Mouse (Mus musculus): Measurements from ENCODE around the gene Mtch2.
"Not testable (repeated sequence)": the region's sequence is repeated elsewhere in the genome, so short reads cannot be mapped to it uniquely, and the experiment has no call there.

Gene Mtch2

GRCm38 (mm10) chr2:90846955-90847680 lies at the start of gene Mtch2:
Gene Mtch2, plus strand, starts transcription at chr2:90847155.
- DNase-seq (ENCODE audit: low spot score in 2 of 2): peak; percentile 95 to 97

- DNase-seq (ENCODE audit: low spot score in 2 of 2): no peak
These were observed 38.5 kb upstream of the Mtch2 start for GRCm38 (mm10) chr2:90808241-90809126.

- no peak for DNase-seq (ENCODE audit: low spot score in 2 of 2)
These were observed 36.2 kb upstream of the Mtch2 start for GRCm38 (mm10) chr2:90810751-90811150.

- no peak for DNase-seq (ENCODE audit: low spot score in 2 of 2)
These were observed 31.7 kb upstream of the Mtch2 start for GRCm38 (mm10) chr2:90815266-90815665.

GRCm38 (mm10) chr2:90816144-90816543 lies 30.8 kb upstream of the Mtch2 start:
- DNase-seq (ENCODE audit: low spot score in 2 of 2): no peak

- DNase-seq (ENCODE audit: low spot score in 2 of 2): no peak
These were observed 28.2 kb upstream of the Mtch2 start for GRCm38 (mm10) chr2:90818710-90819109.

- no peak for DNase-seq (ENCODE audit: low spot score in 2 of 2)
These were observed 26.1 kb upstream of the Mtch2 start for GRCm38 (mm10) chr2:90820894-90821293.

GRCm38 (mm10) chr2:90822978-90823377 lies 24.0 kb upstream of the Mtch2 start:
- DNase-seq (ENCODE audit: low spot score in 2 of 2): no peak

GRCm38 (mm10) chr2:90823781-90824180 lies 23.2 kb upstream of the Mtch2 start:
- DNase-seq (ENCODE audit: low spot score in 2 of 2): no peak

- not testable (repeated sequence) for DNase-seq (ENCODE audit: low spot score in 2 of 2)
These were observed 22.4 kb upstream of the Mtch2 start for GRCm38 (mm10) chr2:90824528-90824927.

- DNase-seq (ENCODE audit: low spot score in 2 of 2): no peak
These were observed 21.3 kb upstream of the Mtch2 start for GRCm38 (mm10) chr2:90825515-90826172.

- no peak for DNase-seq (ENCODE audit: low spot score in 2 of 2)
These were observed 18.2 kb upstream of the Mtch2 start for GRCm38 (mm10) chr2:90828739-90829138.

GRCm38 (mm10) chr2:90833502-90833901 lies 13.5 kb upstream of the Mtch2 start:
- DNase-seq (ENCODE audit: low spot score in 2 of 2): no peak

GRCm38 (mm10) chr2:90838621-90839020 lies 8.3 kb upstream of the Mtch2 start:
- no peak for DNase-seq (ENCODE audit: low spot score in 2 of 2)

- DNase-seq (ENCODE audit: low spot score in 2 of 2): no peak
These were observed 3.3 kb upstream of the Mtch2 start for GRCm38 (mm10) chr2:90843666-90844065.

GRCm38 (mm10) chr2:90844262-90844661 lies 2.7 kb upstream of the Mtch2 start:
- DNase-seq (ENCODE audit: low spot score in 2 of 2): no peak

- DNase-seq (ENCODE audit: low spot score in 2 of 2): no peak
These were observed 1.7 kb upstream of the Mtch2 start for GRCm38 (mm10) chr2:90845234-90845633.

- no peak for DNase-seq (ENCODE audit: low spot score in 2 of 2)
These were observed 784 bp upstream of the Mtch2 start for GRCm38 (mm10) chr2:90846171-90846570.

- DNase-seq (ENCODE audit: low spot score in 2 of 2): no peak
These were observed 379 bp upstream of the Mtch2 start for GRCm38 (mm10) chr2:90846597-90846954.

GRCm38 (mm10) chr2:90847681-90848050 lies 711 bp downstream of the Mtch2 start:
- no peak for DNase-seq (ENCODE audit: low spot score in 2 of 2)

GRCm38 (mm10) chr2:90848331-90848730 lies 1.4 kb downstream of the Mtch2 start:
- no peak for DNase-seq (ENCODE audit: low spot score in 2 of 2)

- no peak for DNase-seq (ENCODE audit: low spot score in 2 of 2)
These were observed 3.4 kb downstream of the Mtch2 start for GRCm38 (mm10) chr2:90850401-90850800.

- DNase-seq (ENCODE audit: low spot score in 2 of 2): no peak
These were observed 14.5 kb downstream of the Mtch2 start for GRCm38 (mm10) chr2:90861486-90861885.
